7 mouse cellular contexts compared by ENCODE assay signal in the genomic region with DNA sequence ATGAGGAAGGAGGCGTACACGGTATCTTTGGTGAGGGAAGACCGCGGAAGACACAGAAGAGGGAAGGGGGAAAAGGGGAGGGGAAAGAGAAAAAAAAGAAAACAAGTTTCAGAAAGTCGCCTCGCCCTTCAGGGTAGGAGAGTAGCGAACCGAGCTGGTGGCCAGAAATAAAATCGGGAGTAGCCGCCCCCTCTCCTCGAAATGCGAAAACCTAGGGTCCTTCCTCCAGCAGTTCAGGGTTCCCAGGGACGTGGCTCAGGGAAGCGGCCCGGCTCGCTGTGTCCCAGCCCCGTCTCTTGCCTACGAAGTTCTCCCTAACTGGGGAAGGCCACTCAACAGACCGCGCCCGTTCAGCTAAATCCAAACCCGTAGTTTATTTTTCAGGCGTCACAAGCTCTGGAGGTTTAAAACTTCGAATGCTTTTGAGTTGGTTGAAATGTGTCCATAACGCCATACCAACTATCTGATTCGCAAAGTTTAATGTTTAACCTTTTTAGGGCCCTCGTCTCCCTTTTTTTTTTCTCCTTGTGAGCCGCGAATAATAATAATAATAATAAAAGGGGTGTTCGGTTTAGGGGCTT. TPM values are rescaled to one million over a fixed set of nuclear protein-coding genes. Genes with fewer than 3 reads are reported as not detected.
DNase-seq lines count a peak whose midpoint lies in the region; ATAC-seq and TF ChIP-seq lines count a peak whose summit lies in the region.

No protein-coding gene starts in this region.

- H3K27ac ChIP-seq in heart, embryonic 14.5 days (replicated peaks in 1 of 2; ENCODE audit: control insufficient read depth in 1 of 2, insufficient read depth in 1 of 2, low read depth in 2 of 2, low read length in 2 of 2), result peak overlapping the region; percentile 100
- peak overlapping the region; percentile 100 for H3K27ac ChIP-seq in kidney, postnatal 0 days

- H3K9ac ChIP-seq in heart, embryonic 14.5 days (ENCODE audit: low read length), result peak overlapping the region; percentile 100
- H3K9ac ChIP-seq in kidney, postnatal 0 days (ENCODE audit: low read depth, low read length), result peak overlapping the region; percentile 98

- peak overlapping the region; percentile 73 for H3K4me2 ChIP-seq in heart, embryonic 14.5 days (ENCODE audit: low read length)
- H3K4me2 ChIP-seq in kidney, postnatal 0 days (ENCODE audit: low read length), result peak overlapping the region; percentile 81

- H3K4me3 ChIP-seq in heart, embryonic 14.5 days (ENCODE audit: control insufficient read depth in 1 of 2, insufficient read depth in 1 of 2, low read depth in 1 of 2, low read length in 2 of 2), result peak overlapping the region; percentile 89 to 90
- H3K4me3 ChIP-seq in kidney, postnatal 0 days (replicated peaks; ENCODE audit: low read depth, low read length), result peak overlapping the region; percentile 93

- 0 out of 2 replicates have a peak, but pooled peaks cover 14% of the 10 kb centered on the region for H3K36me3 ChIP-seq in heart, embryonic 14.5 days (ENCODE audit: control insufficient read depth, insufficient read depth, low read length)
- H3K36me3 ChIP-seq in kidney, postnatal 0 days (ENCODE audit: insufficient read depth, low read length), result no peaks in the 10 kb centered on the region

- TF ChIP-seq CTCF in kidney, postnatal 0 days (IDR thresholded peaks at IDR 0.05; ENCODE audit: low read depth), result no peak

- peak; percentile 28 for DNase-seq in thymus, postnatal 4 days
- DNase-seq in thymus, adult 18-20 months, result no peak
- peak; percentile 57 for DNase-seq in embryo, embryonic 10.5 days (ENCODE audit: low spot score)
- DNase-seq in kidney, postnatal 0 days (ENCODE audit: low spot score), result peak; percentile 68
- peak; percentile 50 to 53 for DNase-seq in lung, postnatal 4 days
- DNase-seq in testis, postnatal 10 days (ENCODE audit: low spot score), result peak; percentile 62

- H3K27me3 ChIP-seq in heart, embryonic 14.5 days (ENCODE audit: control insufficient read depth, insufficient read depth, low read length), result no peaks in the 10 kb centered on the region
- H3K27me3 ChIP-seq in kidney, postnatal 0 days (ENCODE audit: insufficient read depth, low read length), result no peaks in the 10 kb centered on the region

- peaks cover 22 to 29% of the 10 kb centered on the region in 2 experiments for H3K4me1 ChIP-seq in heart, embryonic 14.5 days (ENCODE audit: control insufficient read depth in 2 of 2, insufficient read depth in 2 of 2, low read length in 2 of 2)
- peaks cover 29% of the 10 kb centered on the region for H3K4me1 ChIP-seq in kidney, postnatal 0 days (replicated peaks; ENCODE audit: insufficient read depth, low read length)

- H3K9me3 ChIP-seq in heart, embryonic 14.5 days (ENCODE audit: control insufficient read depth, low read length), result no peaks in the 10 kb centered on the region
- no peaks in the 10 kb centered on the region for H3K9me3 ChIP-seq in kidney, postnatal 0 days (replicated peaks; ENCODE audit: low read length)

- no peak for ATAC-seq in heart, embryonic 14.5 days (ENCODE audit: insufficient number of reproducible peaks, insufficient read depth, low FRiP score, low read depth)
- no peak for ATAC-seq in kidney, postnatal 0 days (replicated peaks; ENCODE audit: low FRiP score, low read depth)

- under 1% methylated on average over 30 of the region's 30 CpGs for WGBS in heart, embryonic 14.5 days
- WGBS in kidney, postnatal 0 days, result under 1% methylated on average over 30 of the region's 30 CpGs

RNA-seq across cellular contexts. Expression of gene Tnrc18, which starts 2.0 kb away (rescaled TPM):
- polyA plus RNA-seq in heart, embryonic 14.5 days (2014; fragmentation: Nextera tagmentation; extraction: Ambion mirVana), result 28.1 and 31.0 TPM in 2 replicates
- polyA plus RNA-seq in kidney, postnatal 0 days (2015; fragmentation: Nextera tagmentation; extraction: Ambion mirVana), result 16.3 and 18.4 TPM in 2 replicates

Comparison
In these comparisons a context has a peak if more than half of its experiments do, and no peak if none do; other contexts are left out.
1. DNase-seq: peak in thymus, postnatal 4 days (single experiment), embryo, embryonic 10.5 days (single experiment), kidney, postnatal 0 days (single experiment), lung, postnatal 4 days (2 of 2) and testis, postnatal 10 days (single experiment); none in thymus, adult 18-20 months (0 of 2).